Mouse (Mus musculus) intestine, embryonic 15.5 days (tissue): ENCODE results near the gene Heatr5a. TPM values are rescaled to one million over a fixed set of nuclear protein-coding genes. Genes with fewer than 3 reads are reported as not detected.

Source experiments
- ATAC-seq: fragments of 200-750 bp; cut with Nextera tagmentation; 2 replicates; pipeline ENCODE4 v1.8.0; 2017; ENCODE audit warnings: moderate TSS enrichment, moderate library complexity
- H3K27ac ChIP-seq: fragments of 300-500 bp; sonication (generic); 2 replicates; pipeline ENCODE4 v1.5.1; 2015; ENCODE audit warnings: mild to moderate bottlenecking, inconsistent platforms
- H3K27me3 ChIP-seq: fragments of 300-500 bp; sonication (generic); replicated peaks from 2 replicates; pipeline ENCODE4 v1.6.1; 2015; ENCODE audit warnings: inconsistent platforms
- H3K36me3 ChIP-seq: fragments of 300-500 bp; sonication (generic); 2 replicates; pipeline ENCODE4 v1.6.1; 2015; ENCODE audit warnings: inconsistent platforms
- H3K4me1 ChIP-seq: fragments of 300-500 bp; sonication (generic); replicated peaks from 2 replicates; pipeline ENCODE4 v1.6.1; 2015; ENCODE audit warnings: inconsistent platforms
- H3K4me2 ChIP-seq: fragments of 300-500 bp; sonication (generic); replicated peaks from 2 replicates; pipeline ENCODE4 v1.6.1; 2015; ENCODE audit warnings: mild to moderate bottlenecking, inconsistent platforms
- H3K4me3 ChIP-seq: fragments of 300-500 bp; sonication (generic); replicated peaks from 2 replicates; pipeline ENCODE4 v1.5.1; 2015; ENCODE audit warnings: inconsistent platforms
- H3K9ac ChIP-seq: fragments of 300-500 bp; sonication (generic); 2 replicates; pipeline ENCODE4 v1.6.1; 2015; ENCODE audit warnings: inconsistent platforms
- H3K9me3 ChIP-seq: fragments of 300-500 bp; sonication (generic); 2 replicates; pipeline ENCODE4 v1.6.1; 2016; ENCODE audit warnings: inconsistent platforms
- WGBS: fragments of 180-500 bp; shearing (Covaris S2); methylation state at CpG from one replicate; pipeline ENCODE4 v1.1.7; 2015; 5-methylcytosine and 5-hydroxymethylcytosine counted together
- polyA plus RNA-seq: library from polyadenylated mRNA; unstranded; fragments of >200 nt; fragmentation: Nextera tagmentation; extraction: Ambion mirVana; gene quantifications from 2 replicates; pipeline ENCODE4 v1.2.1, GENCODE M21; 2015

Gene Heatr5a
- polyA plus RNA-seq, result 8.2 and 10.2 TPM in 2 replicates

GRCm38 (mm10) chr12:51971070-51971664 lies at the start of gene Heatr5a:
Gene Heatr5a (minus strand): TSS chr12:51971321.
- peak; percentile 97 for ATAC-seq
- Histone ChIP-seq H3K9me3 (no peaks in the 10 kb centered on the region), H3K4me2 (peak within 1 kb of the TSS; percentile 48), H3K4me3 (peak within 1 kb of the TSS; percentile 99), H3K36me3 (no peaks in the 10 kb centered on the region), H3K9ac (peak within 1 kb of the TSS; percentile 94), H3K27ac (peak within 1 kb of the TSS; percentile 97), H3K4me1 (0 out of 2 replicates have a peak, but pooled peaks cover 2% of the 10 kb centered on the region), H3K27me3 (no peaks in the 10 kb centered on the region)
- under 1% methylated on average over 45 of the region's 53 CpGs for WGBS

- H3K9me3 ChIP-seq, result no peaks in the 10 kb centered on the region
- H3K4me2 ChIP-seq, result no peak overlapping the region
- H3K4me3 ChIP-seq, result no peak overlapping the region
- no peaks in the 10 kb centered on the region for H3K36me3 ChIP-seq
- 60% methylated on average over 7 of the region's 7 CpGs for WGBS
- no peak overlapping the region for H3K9ac ChIP-seq
- H3K27ac ChIP-seq, result no peak overlapping the region
- no peaks in the 10 kb centered on the region for H3K27me3 ChIP-seq
- ATAC-seq, result no peak
- H3K4me1 ChIP-seq, result no peaks in the 10 kb centered on the region
Observed at GRCm38 (mm10) chr12:52014494-52015029, 43.4 kb upstream of the Heatr5a start.

GRCm38 (mm10) chr12:52014044-52014443 lies 42.9 kb upstream of the Heatr5a start:
- WGBS, result 76% methylated on average over 11 of the region's 11 CpGs
- no peaks in the 10 kb centered on the region for H3K36me3 ChIP-seq
- H3K4me3 ChIP-seq, result no peak overlapping the region
- no peak overlapping the region for H3K9ac ChIP-seq
- H3K4me2 ChIP-seq, result no peak overlapping the region
- H3K9me3 ChIP-seq, result no peaks in the 10 kb centered on the region
- no peaks in the 10 kb centered on the region for H3K4me1 ChIP-seq
- ATAC-seq, result 0 out of 2 replicates have a peak, but pooled peaks have one; percentile 43
- H3K27ac ChIP-seq, result no peak overlapping the region
- no peaks in the 10 kb centered on the region for H3K27me3 ChIP-seq

DNA sequence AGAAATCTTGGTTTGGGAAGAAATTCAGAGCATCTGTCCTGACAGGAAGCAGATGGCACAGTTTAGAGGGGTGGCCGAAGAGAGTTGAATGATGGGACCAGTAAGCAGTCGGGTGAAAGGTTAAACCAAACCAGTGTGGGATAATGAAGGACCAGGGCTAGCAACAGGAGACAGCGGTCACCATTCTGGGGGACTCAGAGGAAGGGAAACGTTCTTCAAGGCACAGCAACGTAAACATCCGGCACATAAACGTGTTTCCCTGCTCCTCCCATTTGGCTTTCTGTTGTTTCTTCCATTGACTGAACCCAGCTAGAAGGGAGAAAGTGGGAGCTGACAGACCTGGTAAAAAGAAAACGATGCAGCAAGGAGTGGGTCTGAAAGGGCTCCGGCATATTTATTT lies 42.2 kb upstream of the Heatr5a start:
- Histone ChIP-seq H3K9ac (no peak overlapping the region), H3K36me3 (no peaks in the 10 kb centered on the region), H3K4me1 (no peaks in the 10 kb centered on the region), H3K27ac (no peak overlapping the region), H3K4me2 (no peak overlapping the region), H3K9me3 (no peaks in the 10 kb centered on the region), H3K27me3 (no peaks in the 10 kb centered on the region), H3K4me3 (no peak overlapping the region)
- ATAC-seq, result no peak
- 32% methylated on average over 9 of the region's 9 CpGs for WGBS

DNA sequence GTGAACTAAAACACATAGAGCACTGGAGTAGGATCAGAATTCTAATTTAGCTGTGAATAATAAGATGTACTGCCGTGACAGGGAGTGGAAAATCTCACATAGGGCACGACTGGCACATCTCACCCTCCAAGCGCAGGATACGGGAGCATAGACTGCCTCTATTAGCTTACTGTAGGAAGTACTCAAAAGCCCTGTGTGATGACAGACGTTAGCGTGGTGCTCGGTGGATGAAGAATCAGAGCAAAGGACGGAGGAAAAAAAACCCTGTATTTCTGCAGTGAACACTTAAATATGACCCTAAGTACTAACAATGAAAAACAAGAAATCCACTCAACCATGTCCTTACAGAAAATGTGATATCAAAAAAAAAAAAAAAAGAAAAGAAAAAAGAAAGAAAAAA lies 41.0 kb upstream of the Heatr5a start:
- no peaks in the 10 kb centered on the region for H3K4me1 ChIP-seq
- no peaks in the 10 kb centered on the region for H3K36me3 ChIP-seq
- H3K9ac ChIP-seq, result no peak overlapping the region
- H3K27ac ChIP-seq, result no peak overlapping the region
- H3K9me3 ChIP-seq, result no peaks in the 10 kb centered on the region
- no peaks in the 10 kb centered on the region for H3K27me3 ChIP-seq
- 47% methylated on average over 8 of the region's 8 CpGs for WGBS
- no peak overlapping the region for H3K4me2 ChIP-seq
- H3K4me3 ChIP-seq, result no peak overlapping the region
- no peak for ATAC-seq

GRCm38 (mm10) chr12:52010630-52010961 lies 39.5 kb upstream of the Heatr5a start:
- Histone ChIP-seq H3K27ac (no peak overlapping the region), H3K4me2 (no peak overlapping the region), H3K27me3 (no peaks in the 10 kb centered on the region), H3K4me1 (no peaks in the 10 kb centered on the region), H3K9ac (no peak overlapping the region), H3K4me3 (no peak overlapping the region), H3K9me3 (no peaks in the 10 kb centered on the region), H3K36me3 (no peaks in the 10 kb centered on the region)
- no peak for ATAC-seq
- 68% methylated on average over 2 of the region's 2 CpGs for whole genome bisulfite sequencing

DNA sequence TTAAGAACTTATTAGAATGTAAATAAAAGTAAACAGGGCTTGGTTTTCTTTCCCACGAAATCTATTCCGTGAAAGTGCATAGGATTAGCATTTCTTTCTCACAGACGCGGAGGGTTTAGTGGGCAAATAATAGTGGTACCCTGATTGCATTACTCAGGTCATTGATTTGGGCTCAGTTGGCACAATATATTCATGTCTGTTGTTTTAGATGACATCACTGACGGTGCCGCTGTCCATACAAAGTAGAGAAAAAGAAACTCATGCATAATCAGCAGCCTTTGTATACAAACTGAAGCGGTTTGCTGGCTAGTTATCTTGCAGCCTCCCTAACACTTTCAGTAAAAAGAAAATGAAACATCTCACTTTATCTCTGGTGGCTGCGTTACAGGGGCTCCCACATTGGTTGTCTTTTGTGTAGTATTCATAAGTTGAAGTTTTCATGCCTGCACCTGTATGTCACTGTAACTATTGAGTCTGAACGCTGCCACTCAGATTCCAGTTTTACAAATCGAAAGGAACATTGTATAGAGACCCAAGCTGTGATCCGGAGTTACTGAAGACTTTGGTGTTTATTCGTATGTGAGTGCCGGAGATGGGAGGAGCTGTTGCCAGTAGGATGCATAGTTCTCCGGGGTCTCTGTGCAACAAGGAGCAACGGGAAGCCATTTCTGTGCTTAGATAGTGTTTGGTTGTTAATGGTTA lies 39.0 kb upstream of the Heatr5a start:
- no peak for ATAC-seq
- Histone ChIP-seq H3K4me3 (no peak overlapping the region), H3K27me3 (no peaks in the 10 kb centered on the region), H3K9ac (no peak overlapping the region), H3K27ac (no peak overlapping the region), H3K36me3 (no peaks in the 10 kb centered on the region), H3K4me2 (no peak overlapping the region), H3K4me1 (no peaks in the 10 kb centered on the region), H3K9me3 (no peaks in the 10 kb centered on the region)
- 70% methylated on average over 15 of the region's 15 CpGs for WGBS

DNA sequence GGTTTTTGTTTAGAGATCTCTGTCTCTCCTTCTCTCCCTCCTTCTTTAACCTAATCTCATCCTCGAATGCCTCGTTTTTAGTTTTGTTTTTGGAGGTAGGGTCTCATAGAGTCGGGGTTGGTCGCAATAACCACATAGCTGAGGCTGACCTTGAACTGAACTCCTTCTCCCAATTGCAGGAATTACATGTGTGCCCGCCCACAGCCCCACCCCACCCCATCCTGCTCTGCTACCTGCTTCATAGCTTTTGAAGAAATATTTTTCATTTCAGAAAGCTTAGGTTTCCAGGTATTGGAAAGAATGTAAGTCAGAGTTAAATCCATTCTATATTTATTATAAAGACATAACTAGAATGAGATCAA lies 35.5 kb upstream of the Heatr5a start:
- 40% methylated on average over 5 of the region's 5 CpGs for WGBS
- no peaks in the 10 kb centered on the region for H3K9me3 ChIP-seq
- no peaks in the 10 kb centered on the region for H3K36me3 ChIP-seq
- peak overlapping the region; percentile 53 for H3K4me2 ChIP-seq
- ATAC-seq, result peak; percentile 76
- H3K4me1 ChIP-seq, result no peaks in the 10 kb centered on the region
- peak overlapping the region; percentile 72 for H3K4me3 ChIP-seq
- H3K9ac ChIP-seq, result no peak overlapping the region
- H3K27me3 ChIP-seq, result no peaks in the 10 kb centered on the region
- 0 out of 2 replicates have a peak overlapping the region, but pooled peaks have one; percentile 17 for H3K27ac ChIP-seq

DNA sequence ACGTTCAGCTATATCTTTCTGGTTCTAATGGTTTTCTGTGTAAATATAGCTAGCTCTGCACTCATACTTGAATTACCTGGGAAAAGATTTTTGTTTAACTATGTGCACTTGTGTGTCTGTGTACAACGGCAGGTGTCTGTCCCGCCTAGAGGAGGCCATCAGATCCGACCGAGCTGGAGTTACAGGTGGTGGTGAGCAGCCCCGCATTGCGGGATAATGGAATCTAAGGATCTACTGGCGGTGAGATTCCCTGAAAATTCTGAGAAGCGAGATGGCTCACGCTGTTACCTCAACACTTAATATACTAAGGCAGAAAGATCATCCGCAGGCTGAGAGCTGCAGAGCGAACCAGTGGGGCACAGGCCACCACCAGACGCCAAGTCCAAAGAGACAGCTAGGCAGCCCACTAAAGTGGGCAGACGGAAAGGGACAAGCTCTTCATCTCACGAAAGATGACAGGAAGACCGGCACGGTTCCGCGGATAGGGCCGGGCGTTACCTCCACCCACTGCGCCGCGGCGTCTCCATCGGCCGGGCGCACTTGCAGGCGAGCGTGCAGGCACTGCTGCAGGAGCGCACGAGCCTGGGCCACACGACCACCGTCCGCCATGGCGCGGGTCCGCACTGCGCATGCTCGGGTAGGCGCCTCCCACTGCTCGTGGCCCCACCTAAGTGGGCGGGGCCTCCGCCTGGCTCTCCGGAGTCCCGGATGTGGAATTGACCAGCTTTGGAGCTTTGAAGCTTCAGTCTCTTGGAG lies 34.9 kb upstream of the Heatr5a start, which contains the start of gene Dtd2:
TSS of gene Dtd2 (minus strand) at position 625 of the 756 bp plus-strand sequence.
- H3K4me1 ChIP-seq, result no peaks in the 10 kb centered on the region
- H3K27ac ChIP-seq, result peak within 1 kb of the TSS; percentile 81
- peak within 1 kb of the TSS; percentile 84 for H3K9ac ChIP-seq
- no peaks in the 10 kb centered on the region for H3K9me3 ChIP-seq
- no peaks in the 10 kb centered on the region for H3K27me3 ChIP-seq
- peak within 1 kb of the TSS; percentile 72 for H3K4me3 ChIP-seq
- peak; percentile 98 for ATAC-seq
- WGBS, result 2% methylated on average over 46 of the region's 46 CpGs
- H3K36me3 ChIP-seq, result no peaks in the 10 kb centered on the region
- peak within 1 kb of the TSS; percentile 53 for H3K4me2 ChIP-seq

DNA sequence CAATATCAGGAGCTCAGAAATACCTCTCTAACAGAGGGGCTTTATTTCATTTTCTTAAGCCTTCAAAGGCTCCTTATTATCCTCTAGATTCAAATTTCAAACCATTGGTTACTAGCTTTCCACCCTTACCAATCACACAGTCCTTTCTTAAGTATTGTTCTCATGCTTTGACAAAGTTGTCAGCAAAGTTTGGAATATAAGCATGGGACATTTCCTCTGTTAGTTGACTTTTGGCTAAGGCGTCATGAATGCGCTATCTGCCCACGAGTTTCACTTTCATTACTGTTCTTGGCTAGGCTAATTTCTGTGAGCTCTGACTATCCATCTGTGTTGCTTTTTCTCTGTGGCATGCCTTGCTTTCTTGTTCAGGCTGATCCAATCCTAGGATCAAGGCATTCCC lies 31.6 kb upstream of the Heatr5a start:
- H3K4me3 ChIP-seq, result no peak overlapping the region
- H3K27me3 ChIP-seq, result no peaks in the 10 kb centered on the region
- 91% methylated on average over 3 of the region's 3 CpGs for WGBS
- H3K36me3 ChIP-seq, result 0 out of 2 replicates have a peak, but pooled peaks cover 3% of the 10 kb centered on the region
- no peaks in the 10 kb centered on the region for H3K4me1 ChIP-seq
- H3K9me3 ChIP-seq, result no peaks in the 10 kb centered on the region
- H3K27ac ChIP-seq, result no peak overlapping the region
- no peak for ATAC-seq
- H3K9ac ChIP-seq, result no peak overlapping the region
- H3K4me2 ChIP-seq, result no peak overlapping the region

DNA sequence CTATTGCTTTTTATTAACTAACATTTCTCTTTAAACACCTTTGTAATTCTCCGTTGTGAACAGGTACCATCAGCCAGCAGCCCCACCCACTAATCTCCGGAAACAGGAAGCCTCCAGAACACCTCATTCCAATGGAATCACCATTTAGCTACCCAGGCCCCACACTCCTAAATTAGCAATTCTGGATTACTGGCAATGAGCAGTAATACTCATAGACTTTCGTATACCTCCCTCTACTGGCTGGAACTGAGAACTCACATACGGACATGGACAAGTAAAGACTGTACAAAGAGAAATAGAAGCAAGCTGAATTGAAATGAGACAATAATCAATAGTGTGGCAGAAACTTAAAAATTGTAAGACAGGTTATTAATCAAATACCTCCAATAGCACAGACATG lies 30.4 kb upstream of the Heatr5a start:
- Histone ChIP-seq H3K4me3 (no peak overlapping the region), H3K27me3 (no peaks in the 10 kb centered on the region), H3K36me3 (0 out of 2 replicates have a peak, but pooled peaks cover 5% of the 10 kb centered on the region), H3K4me1 (no peaks in the 10 kb centered on the region), H3K4me2 (no peak overlapping the region), H3K9me3 (no peaks in the 10 kb centered on the region), H3K9ac (no peak overlapping the region), H3K27ac (no peak overlapping the region)
- WGBS, result 22% methylated on average over 4 of the region's 4 CpGs
- 0 out of 2 replicates have a peak, but pooled peaks have one; percentile 46 for ATAC-seq

DNA sequence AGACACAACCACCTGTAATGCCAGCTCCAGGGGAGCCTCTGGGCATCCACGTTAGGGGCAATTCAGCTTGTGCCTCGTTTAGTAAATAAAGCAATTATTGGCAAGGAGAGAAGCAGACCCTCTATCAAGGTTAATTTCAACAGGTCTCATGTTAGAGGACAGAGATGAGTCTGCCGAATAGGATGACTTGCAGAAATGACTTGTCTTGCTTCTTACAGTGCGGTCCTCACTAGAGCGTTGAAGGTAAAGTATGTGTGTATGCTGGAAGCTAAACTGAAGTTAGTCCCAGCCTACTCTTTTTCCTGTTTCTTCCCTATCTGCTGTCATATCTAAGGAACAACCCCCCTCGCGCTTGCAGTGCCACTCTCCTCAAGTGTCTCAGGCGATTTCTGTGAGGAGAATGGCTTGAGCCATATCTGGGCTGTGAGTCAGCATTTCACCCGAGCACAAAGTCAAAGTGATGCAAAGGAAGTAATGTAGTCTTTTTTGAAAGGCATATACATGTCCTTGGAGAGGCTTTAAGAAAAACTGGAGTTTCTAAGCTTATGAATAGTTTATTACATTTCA lies 27.3 kb upstream of the Heatr5a start:
- Histone ChIP-seq H3K4me1 (no peaks in the 10 kb centered on the region), H3K4me2 (no peak overlapping the region), H3K27ac (no peak overlapping the region), H3K9me3 (no peaks in the 10 kb centered on the region), H3K36me3 (0 out of 2 replicates have a peak, but pooled peaks cover 5% of the 10 kb centered on the region), H3K4me3 (no peak overlapping the region), H3K9ac (no peak overlapping the region), H3K27me3 (no peaks in the 10 kb centered on the region)
- WGBS, result 90% methylated on average over 9 of the region's 9 CpGs
- ATAC-seq, result no peak
